Mouse (Mus musculus) neural tube, embryonic 10.5 days (tissue): ENCODE measurements at regions not wholly inside any gene's neighbourhood (a gene's known extent, or its start where the extent isn't known, plus 50 kb on each side); places are given as distances from the start of the nearest gene placed in this dataset.
A peak's percentile ranks its signal among the peaks of the same experiment; 100 is the strongest.

Source experiments
- DNase-seq: peaks from one replicate; pipeline ENCODE4 v3.0.0-alpha.2; 2017; ENCODE audit warnings: low spot score; ENCODE audit errors: extremely low spot score

DNA sequence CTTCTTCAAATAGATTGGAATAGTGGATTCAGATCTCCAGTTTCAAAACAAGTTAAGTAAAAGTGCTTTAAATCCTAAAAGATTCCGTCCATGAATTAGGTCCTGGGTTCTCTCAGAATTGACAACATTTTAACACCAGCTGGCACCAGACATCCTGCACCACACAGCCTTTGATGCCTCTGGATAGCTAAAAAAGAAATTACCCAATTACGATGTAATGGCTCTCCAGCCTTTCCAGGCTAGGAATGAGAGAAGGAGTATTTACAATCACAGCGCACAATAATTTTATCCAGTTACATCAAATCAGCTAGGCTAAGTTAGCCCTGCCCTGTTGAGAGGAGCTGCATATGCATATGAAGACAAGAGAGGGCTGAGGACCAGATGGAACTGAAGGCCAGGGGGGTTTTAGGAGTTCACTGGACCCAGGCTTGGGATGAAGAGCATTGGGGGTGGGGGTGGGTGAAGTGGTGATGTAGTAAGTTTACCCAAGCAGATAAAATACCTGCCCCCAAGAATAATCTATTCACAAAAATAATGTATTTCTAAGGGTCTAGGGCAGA lies 455.8 kb upstream of the Tle4 start:
- no peak for DNase-seq

DNA sequence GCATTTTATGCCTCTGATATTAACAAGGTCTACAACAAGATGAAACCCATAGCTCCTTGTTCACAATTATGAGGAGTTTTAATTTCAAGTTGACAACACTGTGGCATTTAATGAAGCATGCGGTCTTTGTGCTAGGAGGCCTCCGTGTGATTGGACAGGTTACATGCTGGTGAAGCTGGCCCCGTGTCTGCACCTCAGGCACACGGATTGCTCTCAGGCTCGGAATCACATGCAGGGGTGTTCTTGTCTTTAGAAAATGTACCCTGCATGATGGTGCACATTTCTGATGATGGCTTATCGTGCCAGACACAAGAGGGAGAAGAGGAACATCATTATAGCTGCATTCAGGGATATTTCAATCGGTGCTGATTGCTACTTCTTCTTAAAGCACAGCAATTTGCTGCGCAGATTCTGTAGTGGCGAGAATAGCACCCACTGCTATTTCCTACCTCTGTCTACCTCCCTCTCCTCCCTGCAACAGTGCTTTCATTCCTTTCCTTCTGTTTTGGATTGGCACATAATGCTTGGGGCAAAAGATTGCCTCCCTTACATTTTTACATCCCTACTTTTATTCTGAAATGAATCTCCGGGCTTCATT lies 454.9 kb upstream of the Tle4 start:
- no peak for DNase-seq

DNA sequence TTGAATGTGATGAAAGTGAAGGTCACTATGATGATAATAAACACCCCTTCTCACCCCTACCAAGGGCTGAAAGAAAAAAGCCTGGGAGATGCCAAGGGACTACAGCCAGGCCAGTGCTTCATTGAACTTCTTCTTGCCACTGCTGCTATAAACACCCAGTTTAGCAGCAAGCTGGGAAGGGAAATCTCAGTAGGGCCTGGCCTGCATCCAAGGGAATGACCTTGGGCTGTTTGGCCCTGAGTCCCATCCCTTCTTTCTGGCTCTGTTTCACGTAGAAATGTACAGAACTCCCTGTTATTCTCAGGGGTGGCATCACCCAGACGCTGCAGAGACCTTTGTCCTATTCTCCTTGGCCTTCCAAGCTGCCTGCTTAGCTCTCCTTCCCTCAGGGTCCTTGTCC lies 450.0 kb upstream of the Tle4 start:
- no peak for DNase-seq

DNA sequence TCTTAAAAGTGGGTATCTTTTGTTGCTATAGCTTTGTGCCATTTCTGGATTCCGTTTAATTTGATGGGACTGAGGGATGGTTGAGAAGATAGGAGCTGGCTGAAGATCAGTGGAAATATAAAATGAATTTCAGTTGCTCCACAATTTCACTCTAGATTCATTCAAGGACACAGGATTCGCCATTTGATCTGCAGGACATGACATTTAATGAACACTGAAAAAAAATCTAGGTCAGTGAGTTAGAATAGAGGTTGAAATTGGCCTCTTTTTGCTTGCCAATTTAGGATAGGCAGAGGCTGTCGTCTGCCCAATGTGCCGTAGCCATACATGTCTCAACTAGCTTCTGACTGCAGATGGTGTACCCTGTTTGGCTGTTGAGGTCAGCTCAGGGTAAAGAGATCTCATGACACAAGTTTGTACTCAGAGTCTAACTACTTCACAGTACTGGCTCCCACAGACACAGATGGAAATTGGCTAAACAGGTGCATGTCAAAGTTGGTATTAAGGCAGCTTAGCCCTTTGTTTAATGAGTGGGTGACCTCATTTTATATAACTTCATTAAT lies 449.5 kb upstream of the Tle4 start:
- no peak for DNase-seq

DNA sequence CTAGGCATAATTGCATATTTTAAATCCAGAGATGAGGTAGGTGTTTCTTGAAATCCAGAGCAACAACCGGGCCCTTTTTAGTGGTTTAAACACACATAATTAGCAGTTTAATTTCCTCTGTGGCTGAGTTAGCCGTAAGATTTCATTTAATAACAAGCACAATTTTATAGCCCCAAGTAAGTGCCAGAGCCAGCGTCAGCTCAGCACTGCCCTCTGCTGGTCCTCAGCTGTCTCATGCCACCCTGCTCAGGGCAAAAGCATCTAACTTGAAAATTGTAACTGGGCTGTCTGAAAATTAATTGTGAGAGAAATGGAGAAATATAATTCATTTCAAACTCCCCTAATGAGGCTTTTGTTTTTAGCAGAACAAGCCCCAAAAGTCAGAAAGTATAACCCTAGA lies 437.7 kb upstream of the Tle4 start:
- DNase-seq: peak; percentile 70

DNA sequence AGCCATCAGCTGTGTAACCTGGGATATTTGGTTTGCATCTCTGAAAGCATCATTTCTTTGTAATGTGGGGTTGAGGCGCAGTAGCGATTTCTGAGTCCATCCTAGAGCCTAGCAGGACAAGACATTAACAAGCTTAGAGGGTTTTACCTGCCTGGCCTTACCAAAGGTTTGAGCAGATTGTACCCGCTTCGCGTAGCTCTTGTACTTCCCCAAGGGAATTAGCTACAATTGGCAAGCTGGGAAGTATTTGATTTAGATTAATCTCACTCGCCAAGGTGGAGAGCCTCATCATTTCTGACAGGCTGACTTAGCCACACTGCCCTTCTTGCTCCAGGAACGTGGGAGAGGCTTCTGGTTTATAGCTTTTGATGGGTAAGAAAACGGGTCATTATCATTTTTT lies 436.1 kb upstream of the Tle4 start:
- no peak for DNase-seq

DNA sequence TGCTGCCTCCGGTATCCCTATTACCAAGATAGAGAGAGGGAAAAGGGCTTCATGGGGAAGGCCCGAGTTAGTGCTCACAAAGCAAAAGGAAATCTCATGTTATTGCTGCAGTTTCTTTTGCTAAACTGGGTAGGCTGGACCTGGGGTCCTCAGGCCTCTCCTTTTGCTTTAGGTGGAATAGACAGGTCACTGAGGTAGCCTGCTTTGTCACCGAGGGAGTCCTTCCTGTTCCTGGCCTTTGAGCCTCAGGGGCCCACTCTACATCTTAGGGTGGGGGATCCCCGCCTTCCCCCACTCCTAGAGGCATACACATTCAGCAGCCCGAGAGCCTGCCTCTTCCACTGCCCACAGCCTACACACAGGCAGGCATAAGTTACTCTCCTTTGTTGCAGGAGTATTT lies 435.5 kb upstream of the Tle4 start:
- DNase-seq: no peak

DNA sequence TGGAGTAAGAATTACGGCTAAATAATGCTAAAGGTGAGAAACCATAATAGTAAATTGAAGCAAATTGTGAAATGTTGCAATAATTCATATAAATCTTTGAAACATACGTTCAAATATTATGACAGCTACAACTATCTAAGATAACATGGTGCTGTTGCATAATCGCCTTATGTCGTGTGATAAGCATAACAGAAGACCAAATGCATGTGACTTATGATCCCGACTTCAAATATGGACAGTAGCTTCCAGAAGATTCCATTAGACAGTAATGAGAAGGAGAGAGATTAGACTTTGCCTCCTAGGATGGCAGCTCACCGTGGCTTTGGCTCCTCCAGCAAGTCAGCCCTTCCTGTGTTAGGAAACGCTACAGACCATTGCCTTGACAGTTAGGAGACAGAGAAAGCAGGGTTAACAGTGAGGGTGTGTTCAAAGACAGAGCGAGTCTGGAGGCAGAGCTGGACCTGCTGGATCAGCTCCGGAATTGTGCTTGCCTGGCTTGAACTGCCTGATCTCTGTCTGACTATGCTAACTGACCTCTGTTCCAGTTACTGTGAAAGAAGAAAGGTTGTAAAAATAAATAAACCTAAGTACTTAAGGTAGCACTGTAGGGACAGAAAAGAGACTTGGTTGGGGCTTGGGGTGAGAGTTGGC lies 434.6 kb upstream of the Tle4 start:
- DNase-seq: no peak

DNA sequence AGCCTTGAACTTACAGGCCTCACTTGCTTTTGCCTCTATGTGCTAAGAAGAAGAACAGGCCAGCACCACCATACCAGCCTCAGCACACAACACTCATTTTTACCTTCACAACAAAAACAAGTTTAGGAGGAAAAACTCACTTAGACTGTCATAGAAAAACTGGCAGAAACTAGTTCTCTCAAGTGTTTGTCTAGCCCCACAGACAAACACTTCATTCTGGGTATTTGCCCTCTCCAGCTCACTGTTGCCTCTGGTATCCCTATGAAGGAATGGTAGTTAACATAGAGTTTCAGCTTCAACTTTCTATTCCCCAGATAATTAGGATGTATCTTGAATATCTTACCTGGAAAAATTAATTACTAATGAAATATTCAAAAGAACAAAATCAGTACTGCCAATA lies 433.6 kb upstream of the Tle4 start:
- DNase-seq: no peak

DNA sequence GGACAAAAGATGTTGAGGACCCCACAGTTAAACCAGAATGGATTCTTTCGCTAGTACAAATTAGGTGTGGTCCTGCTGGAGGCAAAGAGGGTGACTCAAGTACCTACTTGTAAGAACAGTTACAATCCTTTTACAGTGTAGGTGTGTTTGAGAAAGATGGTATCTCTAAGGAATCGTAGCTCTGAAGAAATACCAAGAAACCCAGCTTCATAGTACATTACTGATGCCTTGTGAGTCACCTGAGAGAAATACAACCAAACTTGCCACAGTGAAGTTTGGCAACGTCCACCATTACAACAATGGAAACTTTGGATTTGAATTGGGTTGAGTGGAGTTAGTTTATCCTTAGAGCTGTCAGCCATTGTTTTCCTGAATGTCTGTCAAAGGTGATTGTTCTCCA lies 405.7 kb upstream of the Tle4 start:
- no peak for DNase-seq

DNA sequence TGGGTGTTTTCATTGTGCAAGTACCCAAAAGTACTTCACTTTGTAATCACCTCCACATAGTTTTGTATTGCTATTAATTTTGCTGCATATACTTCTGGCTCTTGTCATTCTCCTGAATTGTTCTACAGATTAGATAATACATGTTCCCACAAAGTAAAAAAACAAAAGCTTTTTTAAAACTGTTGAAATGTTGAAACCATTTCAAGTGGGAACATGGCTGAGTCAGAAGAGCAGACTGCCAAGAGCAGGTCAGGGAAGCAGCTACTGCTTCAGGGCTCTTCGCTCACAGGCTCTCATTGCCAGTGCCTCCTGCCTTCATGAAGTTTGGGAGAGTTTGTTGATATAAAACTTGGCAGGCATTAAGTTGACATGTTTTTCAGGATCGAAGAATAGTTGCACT lies 395.5 kb upstream of the Tle4 start:
- no peak for DNase-seq

DNA sequence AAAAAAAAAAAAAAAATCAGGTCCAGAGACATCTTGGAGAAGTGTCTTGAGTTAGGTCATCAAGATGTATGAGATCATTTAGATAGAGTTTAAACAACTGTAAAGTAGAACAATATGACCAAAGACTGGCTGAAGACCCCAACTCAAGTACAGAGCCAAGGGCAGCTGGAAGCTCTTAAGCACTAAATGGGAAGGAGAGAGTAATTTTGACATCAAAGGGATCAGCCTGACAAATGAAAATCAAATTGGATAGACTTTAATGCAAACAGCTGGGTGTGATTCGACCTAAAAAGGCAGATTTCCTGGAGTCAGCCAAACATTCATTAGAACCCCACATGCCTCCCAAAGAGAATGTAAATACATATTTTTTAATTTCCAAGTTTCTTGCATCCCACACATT lies 372.3 kb upstream of the Tle4 start:
- no peak for DNase-seq

DNA sequence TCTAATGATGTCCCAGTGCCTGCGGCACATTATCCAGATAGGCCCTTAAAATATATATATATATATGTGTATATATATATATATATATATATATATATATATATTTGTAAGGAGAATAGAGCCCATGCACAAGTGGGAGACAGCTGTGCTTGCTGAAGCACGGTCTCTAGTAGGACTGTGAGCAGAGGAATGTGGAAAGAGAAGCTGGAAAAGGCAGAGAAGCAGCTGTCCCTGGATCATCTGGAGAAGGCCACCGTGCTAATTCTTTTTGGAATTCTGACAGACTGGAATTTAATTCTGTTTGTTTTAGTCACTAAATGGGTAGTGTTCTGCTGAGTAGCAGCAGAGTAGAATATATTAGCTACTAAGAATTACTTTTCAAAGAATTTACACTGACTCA lies 370.4 kb upstream of the Tle4 start:
- DNase-seq: no peak

DNA sequence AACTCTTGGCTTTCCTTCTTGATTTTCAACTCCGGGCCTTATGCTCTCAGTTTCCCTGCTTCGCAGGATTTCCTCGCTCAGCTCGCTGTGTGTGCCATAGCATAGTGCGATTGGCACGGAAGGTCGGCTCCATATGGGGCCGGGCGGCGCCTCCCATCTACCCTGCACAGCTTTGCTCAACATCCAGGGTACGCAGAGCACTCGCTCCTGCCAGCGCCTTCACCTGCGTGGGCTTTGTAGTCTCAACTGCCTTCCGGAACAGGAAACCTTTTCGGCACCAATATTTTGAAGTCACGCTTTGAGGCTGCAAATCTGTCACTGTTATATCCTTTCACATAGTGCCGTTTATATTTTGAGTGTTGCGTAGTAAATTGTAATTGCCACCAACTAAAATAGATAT lies 359.9 kb upstream of the Tle4 start:
- no peak for DNase-seq

DNA sequence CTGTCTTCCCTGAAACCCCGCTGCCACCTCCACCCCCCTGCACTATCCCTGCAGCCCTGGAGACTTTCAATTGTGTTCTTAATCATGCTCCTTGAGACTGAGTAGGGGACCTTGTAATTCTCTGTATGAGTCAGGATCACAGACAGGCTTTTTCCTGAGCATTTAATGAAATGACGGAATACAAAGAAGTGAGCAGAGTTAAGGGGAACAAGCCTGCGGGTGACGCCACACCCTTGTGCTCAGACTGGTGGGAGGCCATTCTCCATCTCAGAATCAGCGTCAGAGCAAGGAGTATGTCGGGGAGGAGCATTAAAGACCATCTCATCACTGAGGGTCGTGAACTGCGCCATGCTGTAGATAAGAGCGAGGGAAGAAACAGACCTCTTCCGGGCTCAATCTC lies 359.3 kb upstream of the Tle4 start:
- DNase-seq: no peak

DNA sequence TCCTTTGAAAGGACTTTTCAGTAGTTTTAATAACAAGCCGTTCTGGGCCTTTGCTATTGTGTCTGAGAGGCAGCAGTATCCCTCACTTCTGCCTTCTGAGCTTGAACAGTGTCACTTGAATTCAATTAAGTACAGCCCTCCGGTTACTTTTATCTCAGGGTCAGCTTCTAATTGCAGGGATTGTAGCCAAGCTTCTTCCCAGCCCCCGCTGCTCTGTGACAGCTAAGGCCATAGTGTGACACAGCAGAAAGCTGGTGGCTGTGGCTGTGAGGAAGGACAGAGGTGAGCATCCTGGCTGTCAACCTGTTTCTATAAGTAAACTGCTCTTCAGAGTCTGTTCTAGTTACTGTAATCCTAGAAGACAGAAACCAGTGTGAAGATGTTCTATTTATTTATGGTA lies 358.5 kb upstream of the Tle4 start:
- no peak for DNase-seq

DNA sequence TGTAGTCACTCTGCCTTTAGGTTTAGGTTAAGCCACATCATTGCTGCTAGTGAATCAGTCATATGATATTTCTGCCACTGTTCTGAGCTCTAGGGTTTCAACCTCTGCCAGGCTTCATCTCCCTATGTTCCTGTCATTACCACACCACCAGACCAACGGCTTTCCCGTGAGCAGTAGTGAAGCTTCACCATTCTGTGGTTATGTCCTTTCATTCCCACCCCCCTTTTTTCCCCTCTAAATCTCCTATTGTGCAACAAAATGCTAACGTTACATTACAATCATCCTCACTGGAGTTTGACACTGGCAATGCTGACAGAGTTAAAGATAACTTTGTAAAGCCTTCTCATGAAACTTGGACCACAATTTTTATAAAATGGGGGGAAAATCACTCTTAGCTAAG lies 358.1 kb upstream of the Tle4 start:
- no peak for DNase-seq

DNA sequence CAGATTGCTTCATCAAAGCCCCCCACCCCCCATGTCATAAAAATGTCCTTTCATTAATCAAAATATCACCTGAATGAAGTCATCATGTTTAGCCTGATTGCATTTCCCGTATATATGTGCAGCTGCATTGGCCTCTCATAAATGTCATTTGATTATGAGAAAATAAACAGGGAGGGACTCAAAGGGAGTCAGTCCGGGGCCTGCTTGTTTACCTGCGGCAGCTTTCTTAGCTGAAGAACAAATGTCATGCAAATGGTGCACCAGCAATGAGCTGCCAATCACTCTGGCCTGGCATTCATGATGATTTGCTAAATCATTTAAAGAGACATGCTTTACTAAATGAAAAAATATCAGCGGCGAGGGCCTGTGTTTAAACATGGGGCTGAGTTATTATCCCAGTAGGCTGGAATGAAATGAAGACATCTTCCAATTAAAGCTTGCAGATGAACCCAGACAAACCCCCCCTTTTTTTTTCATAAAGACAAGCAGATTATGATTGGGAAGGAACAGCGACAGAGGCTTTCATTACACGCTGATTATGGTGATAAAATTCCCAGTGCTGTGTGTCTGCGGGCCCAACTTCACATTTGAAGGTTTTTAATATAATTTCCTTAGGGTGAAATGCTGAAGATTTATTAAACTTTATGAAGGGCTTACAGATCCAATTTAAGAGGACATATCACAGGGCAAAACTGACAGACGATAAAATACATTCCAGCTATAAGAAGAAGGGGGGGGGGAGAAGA lies 342.5 kb upstream of the Tle4 start:
- DNase-seq: no peak

DNA sequence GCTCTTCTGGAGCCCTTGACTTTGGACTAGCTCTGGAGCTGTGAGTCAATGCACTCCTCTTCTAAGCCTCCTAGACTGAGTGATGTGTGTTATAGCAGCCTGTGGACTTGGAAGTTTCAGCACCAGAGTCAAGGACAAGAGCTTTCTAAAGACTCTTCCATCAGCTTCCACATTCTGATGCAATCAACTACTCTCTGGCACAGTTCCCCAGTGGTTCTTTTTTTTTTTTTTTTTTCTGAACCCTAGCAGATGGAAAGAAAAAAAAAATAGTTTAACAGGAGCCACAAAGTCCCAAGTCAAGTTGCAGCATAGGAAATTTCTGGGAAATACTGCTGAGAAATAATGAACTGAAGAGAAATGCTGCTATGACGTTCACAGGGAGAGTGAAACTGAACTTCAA lies 324.4 kb upstream of the Tle4 start:
- no peak for DNase-seq

DNA sequence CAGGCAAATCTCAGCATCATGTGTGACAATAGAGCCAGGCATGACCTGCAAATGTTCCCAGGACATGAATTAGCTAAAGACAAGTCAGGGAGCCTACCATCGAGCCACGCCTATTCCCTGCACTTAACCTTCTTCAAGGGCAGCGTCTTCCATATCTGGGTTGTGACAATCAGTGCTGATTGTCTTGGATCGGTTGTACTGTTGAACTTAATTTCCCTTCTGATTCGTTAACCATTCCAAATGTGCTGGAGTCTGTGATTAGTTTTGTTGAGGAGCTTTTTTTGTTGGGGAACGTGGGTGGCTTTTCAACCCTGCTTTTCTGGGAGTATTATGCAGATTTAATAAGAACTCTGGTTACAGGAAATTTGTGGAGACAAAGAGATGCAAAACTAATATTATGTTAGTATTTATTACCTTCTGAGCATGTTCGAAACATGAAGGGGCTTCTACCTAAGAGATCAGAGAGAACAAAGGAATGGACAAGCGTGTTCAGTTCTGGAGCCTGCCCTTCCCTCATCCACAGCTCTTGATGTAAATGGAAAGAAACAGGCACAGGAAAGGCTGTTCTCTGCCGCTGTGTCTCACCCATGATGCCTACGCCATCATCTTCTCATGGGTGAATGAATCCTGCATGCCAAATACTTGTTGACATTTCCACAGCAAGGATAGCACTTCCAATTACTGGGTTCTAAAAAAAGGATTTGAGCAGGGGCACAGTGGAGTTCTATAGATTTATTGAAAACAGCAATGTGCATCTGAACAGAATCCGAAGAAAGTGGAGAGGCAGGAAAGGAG lies 313.4 kb upstream of the Tle4 start:
- no peak for DNase-seq

DNA sequence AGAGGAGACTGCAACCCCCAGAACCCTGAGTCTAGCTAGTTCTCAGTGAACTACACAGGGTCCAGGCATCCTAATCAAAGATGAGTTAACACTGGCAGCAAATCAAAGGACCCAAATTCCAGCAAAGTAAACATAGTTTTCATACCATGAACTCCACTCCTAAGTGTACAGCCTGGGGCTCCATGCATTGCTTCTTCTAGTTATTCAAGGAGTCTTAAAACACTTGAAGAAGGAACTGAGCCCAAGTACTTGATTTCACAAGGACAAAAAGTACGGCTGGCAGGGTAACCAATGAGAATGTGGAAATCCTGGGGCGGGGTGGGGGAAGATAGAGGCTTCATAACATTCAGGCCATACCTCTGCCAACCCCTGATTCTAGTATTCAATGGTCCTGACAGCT lies 297.0 kb upstream of the Tle4 start:
- no peak for DNase-seq

DNA sequence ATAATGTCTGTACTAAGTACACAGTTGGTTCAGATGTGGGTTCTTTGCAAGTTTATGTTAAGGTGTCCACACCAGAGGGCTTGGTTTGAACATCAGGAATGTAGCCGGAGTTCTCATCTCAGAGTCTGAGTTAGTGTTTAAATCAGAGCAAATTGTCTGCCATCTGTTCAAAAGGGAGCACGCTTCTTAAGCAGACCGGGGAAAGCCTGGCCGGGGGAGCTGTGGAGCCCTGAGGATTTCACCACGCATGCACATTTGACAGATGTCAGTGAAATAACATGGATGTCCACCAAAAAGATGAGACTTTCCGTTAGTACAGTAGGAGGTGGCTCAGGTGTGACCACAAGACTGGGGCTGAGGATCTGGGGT lies 294.5 kb upstream of the Tle4 start:
- peak; percentile 24 for DNase-seq
